Mouse (Mus musculus) v-Abl transformed pro-B cells (cell line): ENCODE data around the gene Cd5.

Experiments used
- in situ Hi-C, 2 experiments: fragments of 400-800 bp; cut with MboI; formaldehyde crosslinking; loops; one replicate each; pipeline ENCODE4 v1.15.1; 2025; ENCODE audit not compliant: unreplicated experiment in 2 of 2

The Cd5 gene

DNA sequence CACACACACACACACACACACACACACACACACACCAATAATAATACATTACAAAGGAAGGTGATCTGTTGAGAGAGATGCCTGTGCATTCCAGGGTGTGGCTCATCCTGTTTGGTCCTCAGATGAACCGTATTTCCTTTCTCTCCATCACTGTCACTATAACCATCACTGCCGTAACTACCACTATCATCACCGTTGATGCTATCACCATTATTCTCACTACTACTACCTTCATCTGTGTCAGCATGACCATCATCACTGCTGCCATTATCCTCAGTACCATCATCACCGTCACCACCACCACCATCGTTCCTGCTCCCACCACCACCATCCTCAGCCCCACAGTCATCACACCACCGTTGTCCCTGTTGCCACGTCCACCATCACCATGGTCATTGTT is 6.8 kb downstream of the Cd5 start:
- in situ Hi-C loops: no loop called here

GRCm38 (mm10) chr19:10730469-10730868 is 8.3 kb downstream of the Cd5 start:
- in situ Hi-C loops: no loop called here

DNA sequence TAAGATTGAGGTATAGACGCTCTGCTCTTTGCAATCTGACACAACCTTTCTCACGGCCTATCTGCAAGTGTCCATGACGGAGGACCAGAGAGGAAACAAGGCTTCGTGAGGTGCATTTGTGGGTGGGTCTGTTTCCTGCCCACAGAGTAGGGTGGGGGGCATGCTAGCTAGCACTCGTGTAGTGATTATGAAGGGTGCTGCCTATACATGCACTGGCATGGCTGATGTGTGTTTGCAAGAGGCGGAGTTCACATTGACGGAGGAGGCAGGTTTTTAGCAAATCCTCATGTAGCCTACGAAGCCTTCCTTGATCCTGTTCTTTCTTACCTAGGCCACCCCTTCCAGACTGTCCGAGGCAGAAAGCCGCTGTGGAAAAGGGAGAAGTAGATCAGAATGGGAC is 8.9 kb downstream of the Cd5 start:
- in situ Hi-C loops: no loop called here

DNA sequence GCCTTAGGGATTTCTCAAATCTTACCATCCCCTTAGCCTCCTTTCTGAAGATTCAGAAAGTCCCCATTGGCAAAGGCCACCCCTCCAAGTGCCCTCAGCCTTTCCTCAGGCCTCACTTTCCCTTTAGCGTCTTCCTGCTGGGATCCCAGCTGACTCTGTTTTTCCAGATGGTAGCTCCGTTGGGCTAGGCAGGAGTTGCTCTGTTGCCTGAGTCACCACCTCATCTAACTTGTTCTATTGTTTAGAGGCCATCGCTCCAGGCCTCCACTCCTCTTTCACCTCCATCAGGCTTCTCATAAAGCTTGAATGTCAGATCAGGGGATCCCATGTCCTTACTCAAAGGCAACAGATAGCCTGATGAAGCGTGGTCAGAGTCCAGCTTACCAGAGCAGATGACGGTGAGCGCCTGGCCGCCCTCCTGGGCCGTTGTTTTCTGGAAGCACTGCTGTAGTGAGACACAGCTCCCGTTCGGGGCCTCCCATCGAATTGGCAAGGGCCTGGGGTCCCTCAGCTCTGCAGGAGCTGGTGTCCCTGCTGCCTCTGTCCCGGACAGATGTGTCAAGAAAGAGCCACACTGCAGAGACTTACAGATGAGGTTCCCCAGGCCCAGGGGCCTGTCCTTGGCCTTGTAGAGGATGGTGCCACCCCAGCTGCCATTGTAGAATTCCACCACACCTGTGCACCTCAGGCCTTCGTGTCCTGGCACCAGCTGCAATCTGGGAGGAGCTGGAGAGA is 14.0 kb downstream of the Cd5 start:
- in situ Hi-C loops: no loop called here

DNA sequence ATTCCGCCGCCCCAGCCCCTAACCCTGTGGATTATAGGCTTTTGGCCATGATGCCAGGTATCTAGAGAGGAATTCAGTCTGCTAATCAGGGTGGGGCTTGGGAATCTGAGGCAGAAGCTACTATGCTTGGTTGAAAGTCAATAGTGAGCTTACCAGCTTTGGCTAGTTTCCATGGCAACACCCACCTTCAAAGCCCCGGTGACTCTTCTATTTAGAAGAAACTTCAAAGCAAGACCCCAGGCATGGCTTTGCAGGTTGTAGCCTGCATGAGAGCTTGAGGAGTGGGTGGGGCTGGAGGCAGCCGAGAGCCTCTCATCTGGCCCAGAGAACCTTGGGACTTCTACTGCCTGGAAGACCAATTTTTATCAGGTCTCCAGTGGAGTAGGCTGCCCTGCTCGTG is 15.2 kb downstream of the Cd5 start:
- in situ Hi-C loops: no loop called here

- in situ Hi-C loops: no loop called here
These were observed 15.7 kb downstream of the Cd5 start for GRCm38 (mm10) chr19:10723084-10723483.

DNA sequence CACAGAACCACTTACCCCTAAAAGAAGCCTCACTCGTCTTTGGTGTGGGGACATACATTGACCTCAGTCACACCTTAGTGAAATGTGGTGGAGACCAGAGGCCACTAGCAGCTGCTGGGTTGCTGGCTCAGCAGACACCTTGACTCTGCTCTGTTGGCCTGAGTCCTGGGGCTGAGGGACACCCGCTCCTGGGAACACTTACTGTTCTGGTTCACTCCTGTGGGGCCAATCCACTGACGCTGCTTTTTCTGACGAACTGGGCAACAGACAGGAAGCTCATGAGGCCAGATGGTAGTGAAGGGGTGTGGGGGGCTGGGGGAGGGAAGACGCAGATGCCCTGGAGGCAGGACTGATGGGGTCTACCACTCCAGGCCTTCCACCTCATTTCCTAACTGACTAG is 17.7 kb downstream of the Cd5 start:
- in situ Hi-C loops: no loop called here

DNA sequence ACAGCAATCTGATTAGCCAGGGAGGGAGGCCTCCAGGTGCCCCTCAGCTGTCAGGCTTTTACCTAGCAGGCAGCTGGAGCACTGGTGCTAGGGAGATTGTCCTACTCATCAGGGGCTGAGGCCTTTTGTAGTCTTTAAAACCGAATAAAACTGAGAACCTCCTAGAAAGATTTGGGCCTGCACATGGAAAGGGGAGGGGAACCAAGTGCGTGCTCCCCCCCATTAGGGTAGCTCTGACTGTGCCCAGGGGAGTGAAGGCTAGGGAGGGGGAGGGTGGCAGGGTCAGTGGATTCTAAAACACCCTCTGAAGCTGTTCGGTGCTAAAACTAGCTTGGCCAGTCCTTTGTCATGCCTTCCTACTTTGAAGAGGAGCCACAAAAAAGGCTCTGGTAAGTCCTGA is 18.3 kb downstream of the Cd5 start:
- in situ Hi-C loops: no loop called here

DNA sequence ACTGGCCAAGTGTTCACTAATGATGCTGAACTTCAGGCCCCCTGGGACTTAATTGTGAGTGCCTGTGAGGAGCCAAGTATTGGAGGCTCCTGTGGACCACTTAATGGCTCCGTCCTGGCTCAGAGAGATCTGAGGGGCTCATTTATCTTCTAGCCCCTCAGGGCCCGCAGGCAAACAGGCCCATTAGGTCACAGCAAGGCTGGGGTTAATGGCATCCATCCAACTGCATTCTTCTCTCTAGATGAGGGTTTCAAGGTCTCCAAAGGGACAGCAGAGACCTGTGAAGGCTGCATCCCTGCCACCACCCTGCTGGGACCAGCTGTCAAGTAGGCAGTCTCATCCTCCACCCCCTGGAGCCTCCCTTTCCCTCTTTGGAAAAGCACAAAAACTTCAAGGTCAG is 19.1 kb downstream of the Cd5 start:
- in situ Hi-C loops: loop anchor here (5.0 to 10.0 kb wide), 8 partner anchors 37 to 243 kb away; partner anchors contain the start of genes Slc15a3 (in 1 of the 2) and Tmem109 (in 1 of the 2)

- in situ Hi-C loops: loop anchor here (5.0 to 10.0 kb wide), 8 partner anchors 36 to 244 kb away; partner anchors contain the start of genes Slc15a3 (in 1 of the 2) and Tmem109 (in 1 of the 2)
These were observed 20.5 kb downstream of the Cd5 start for GRCm38 (mm10) chr19:10718251-10718775.

GRCm38 (mm10) chr19:10715476-10715875 is 23.3 kb downstream of the Cd5 start:
- in situ Hi-C loops: loop anchor here (5.0 to 10.0 kb wide), 8 partner anchors 33 to 247 kb away; partner anchors contain the start of genes Slc15a3 (in 1 of the 2) and Tmem109 (in 1 of the 2)

- in situ Hi-C loops: loop anchor here (5.0 to 10.0 kb wide), 9 partner anchors 33 to 247 kb away; partner anchors contain the start of genes Pga5 (in 1 of the 2), Slc15a3 (in 1 of the 2) and Tmem109 (in 1 of the 2)
These were observed 23.9 kb downstream of the Cd5 start for GRCm38 (mm10) chr19:10714682-10715475.

DNA sequence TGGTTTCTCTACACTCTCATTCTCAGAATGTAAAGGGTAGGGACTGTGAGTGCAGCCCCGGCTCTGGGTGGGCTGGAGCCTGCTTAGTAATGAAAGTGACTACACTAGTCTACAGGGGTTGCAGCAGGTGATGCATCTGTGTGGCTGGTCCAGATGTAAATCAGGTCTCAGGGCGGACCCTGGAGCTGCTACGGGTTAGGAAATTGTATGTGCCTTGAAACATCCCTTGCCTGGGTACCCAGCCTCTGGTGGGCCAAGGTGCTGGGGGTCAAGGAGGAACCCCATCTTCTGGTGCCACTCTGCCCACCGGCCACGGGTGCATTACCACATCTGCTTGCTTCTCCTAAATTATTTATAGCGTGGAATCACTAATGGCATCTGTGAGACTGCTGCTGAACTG is 24.6 kb downstream of the Cd5 start:
- in situ Hi-C loops: loop anchor here (5.0 to 10.0 kb wide), 2 partner anchors 37 to 49 kb away; partner anchors contain the start of gene Pga5 (in 1 of the 2)

- in situ Hi-C loops: loop anchor here (5.0 to 10.0 kb wide), 2 partner anchors 36 to 49 kb away; partner anchors contain the start of gene Pga5 (in 1 of the 2)
These were observed 25.3 kb downstream of the Cd5 start for GRCm38 (mm10) chr19:10713551-10713950.

- in situ Hi-C loops: loop anchor here (5.0 to 10.0 kb wide), 2 partner anchors 35 to 48 kb away; partner anchors contain the start of gene Pga5 (in 1 of the 2)
These were observed 26.2 kb downstream of the Cd5 start for GRCm38 (mm10) chr19:10712646-10713045.

GRCm38 (mm10) chr19:10712194-10712593 is 26.6 kb downstream of the Cd5 start:
- in situ Hi-C loops: loop anchor here (5.0 to 10.0 kb wide), 2 partner anchors 35 to 47 kb away; partner anchors contain the start of gene Pga5 (in 1 of the 2)

DNA sequence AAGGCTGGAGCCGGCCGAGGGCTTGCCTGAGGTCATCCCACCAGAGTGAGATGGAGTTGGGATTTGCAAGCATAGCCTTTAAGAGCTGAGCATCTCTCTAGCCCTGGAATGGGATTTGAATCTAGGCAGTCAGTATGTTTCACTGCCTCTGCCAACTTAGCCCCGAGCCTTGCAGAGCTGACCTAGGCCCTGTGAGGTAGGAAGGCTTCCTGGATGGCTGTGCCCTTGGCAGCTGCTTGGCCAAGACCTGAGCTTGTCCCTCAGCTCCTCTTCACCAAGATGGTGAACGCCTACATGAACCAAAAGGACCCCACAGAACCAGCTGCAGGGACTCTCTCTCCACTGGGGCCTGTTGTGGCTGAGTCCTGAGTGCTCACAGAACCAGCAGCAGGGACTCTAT is 28.1 kb downstream of the Cd5 start:
- in situ Hi-C loops: loop anchor here (5.0 to 10.0 kb wide), 2 partner anchors 33 to 46 kb away; partner anchors contain the start of gene Pga5 (in 1 of the 2)

- in situ Hi-C loops: loop anchor here (5.0 to 10.0 kb wide), 2 partner anchors 33 to 45 kb away; partner anchors contain the start of gene Pga5 (in 1 of the 2)
These were observed 28.7 kb downstream of the Cd5 start for GRCm38 (mm10) chr19:10710088-10710511.

DNA sequence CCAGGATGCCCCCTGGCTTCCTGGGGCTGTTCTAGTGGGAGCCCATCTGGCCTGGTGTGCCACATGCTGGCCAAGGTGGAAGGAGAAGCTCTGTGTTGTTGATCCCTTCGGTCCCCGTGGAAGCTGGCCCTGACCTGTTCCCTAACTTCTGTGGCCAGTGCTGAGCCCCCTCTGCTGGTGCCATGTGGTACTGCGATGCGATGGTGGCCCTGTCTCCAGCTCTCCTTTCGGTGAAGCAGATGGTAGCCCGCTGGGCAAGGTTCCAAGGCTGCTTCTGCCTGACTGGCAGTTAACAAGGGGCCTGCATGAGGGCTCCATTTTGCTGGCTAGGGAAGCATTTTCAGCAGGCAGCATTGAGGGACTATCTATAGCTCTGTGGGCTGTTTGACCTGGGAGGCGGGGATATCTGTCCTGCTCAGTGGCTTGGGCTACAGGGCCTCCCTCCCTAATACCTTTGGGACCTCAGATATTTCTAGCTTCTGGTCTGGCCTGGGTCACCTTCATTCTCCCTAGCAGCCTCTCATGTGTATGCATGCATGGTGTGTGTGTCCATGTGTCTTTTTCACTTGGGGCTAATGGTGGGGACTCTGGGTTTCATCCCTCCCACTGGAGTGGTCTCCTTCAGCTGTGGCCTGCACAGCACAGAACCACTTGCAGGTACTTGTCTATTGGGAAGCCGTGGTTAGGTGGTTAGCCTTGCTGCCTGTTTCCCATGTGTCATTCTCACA is 29.3 kb downstream of the Cd5 start:
- in situ Hi-C loops: loop anchor here (5.0 to 10.0 kb wide), 2 partner anchors 32 to 45 kb away; partner anchors contain the start of gene Pga5 (in 1 of the 2)

GRCm38 (mm10) chr19:10708900-10709299 is 29.9 kb downstream of the Cd5 start:
- in situ Hi-C loops: no loop called here
